Mouse (Mus musculus): ENCODE results near the gene Dact1. TPM values are rescaled to one million over a fixed set of nuclear protein-coding genes. Genes with fewer than 3 reads are reported as not detected.

Dact1 gene
- total RNA-seq (2021), result 1 to 10 TPM; 6.4 to 7.6 TPM
- long read RNA-seq, experiment 1, transcript Dact1-201 (4 exons, 3,650 nt), result major isoform, 7 of 9 reads
- long read RNA-seq, experiment 1, partial matches to known transcripts, result 0 of 9 reads
- long read RNA-seq, experiment 1, other reads (novel, unspliced or antisense), result 0 of 9 reads
- long read RNA-seq, experiment 2, transcript Dact1-201 (4 exons, 3,650 nt), result major isoform, 6 of 8 reads
- long read RNA-seq, experiment 2, partial matches to known transcripts, result 0 of 8 reads
- long read RNA-seq, experiment 2, other reads (novel, unspliced or antisense), result 0 of 8 reads

DNA sequence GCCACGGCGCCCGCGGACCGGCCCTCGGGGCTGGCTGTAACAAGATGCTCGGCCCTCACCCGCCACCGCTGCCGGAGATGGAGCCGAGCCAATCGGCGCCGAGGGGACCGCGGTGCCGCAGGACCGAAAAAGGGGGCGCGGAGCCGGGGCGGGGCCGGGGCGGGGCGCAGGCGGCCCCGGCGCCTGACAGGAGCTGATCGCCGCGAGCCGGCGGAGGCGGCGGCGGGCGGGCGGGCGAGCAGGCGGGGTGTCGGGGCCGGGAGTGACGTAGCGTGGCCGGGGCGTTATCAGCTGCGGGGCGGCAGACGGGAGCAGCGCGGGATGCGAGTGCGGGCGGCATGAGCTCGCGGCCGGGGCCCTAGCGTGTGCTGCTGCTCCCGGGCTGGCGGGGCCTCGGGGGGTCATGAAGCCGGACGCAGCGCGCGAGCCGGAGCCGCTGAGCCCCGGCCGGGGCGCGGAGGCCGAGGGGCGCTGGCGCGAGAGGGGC lies at the start of gene Dact1:
Gene Dact1 (plus strand): TSS at position 304 of the 487 bp plus-strand sequence.
- Histone ChIP-seq H3K4me3 (peak within 1 kb of the TSS; percentile 70), H3K27ac (peak within 1 kb of the TSS; percentile 77)
- DNase-seq (ENCODE audit: low spot score in 2 of 2), result peak; percentile 33 to 55
- TF ChIP-seq CTCF (conservative IDR thresholded peaks at IDR 0.05), result no peak

DNA sequence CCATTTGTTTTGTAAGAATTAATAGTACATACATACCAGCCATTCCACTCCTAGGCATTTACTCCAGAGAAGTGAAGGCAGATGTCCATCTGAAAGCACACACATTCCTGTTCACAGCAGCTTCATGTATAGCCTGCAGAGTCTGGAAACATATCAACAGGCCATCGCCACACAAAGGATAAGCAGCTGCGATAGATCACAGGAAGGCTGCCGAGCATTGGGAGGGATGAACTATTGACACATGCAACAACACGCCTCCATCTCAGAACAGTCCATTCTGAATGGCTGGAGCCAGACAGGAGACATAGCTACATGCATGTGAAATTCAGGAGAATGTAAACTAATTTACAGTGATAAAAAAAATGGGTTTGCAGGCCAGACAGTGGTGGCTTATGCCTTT lies 45.5 kb upstream of the Dact1 start:
- no peak for DNase-seq (ENCODE audit: low spot score in 2 of 2)
- no peak for TF ChIP-seq CTCF (conservative IDR thresholded peaks at IDR 0.05)
- no peak overlapping the region for H3K27ac ChIP-seq
- no peak overlapping the region for H3K4me3 ChIP-seq

DNA sequence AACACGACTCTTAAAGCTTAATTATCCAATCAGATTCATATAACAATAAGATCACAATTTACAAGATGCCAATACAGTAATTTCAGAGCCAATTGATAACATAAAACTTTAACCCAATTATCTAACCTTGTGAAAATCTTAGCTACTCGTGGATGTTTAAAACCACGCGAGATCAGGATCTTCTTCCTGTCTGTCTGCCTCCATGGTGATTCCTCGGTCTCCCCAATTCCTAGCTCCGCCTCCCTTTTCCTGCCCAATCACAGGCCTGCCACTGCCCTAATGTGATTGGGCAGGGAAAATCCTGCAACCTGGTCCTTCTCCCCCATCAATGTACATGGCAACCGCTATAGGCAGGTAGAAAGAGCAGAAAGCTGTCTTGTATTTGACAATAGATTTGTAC lies 40.3 kb upstream of the Dact1 start:
- Histone ChIP-seq H3K27ac (no peak overlapping the region), H3K4me3 (no peak overlapping the region)
- DNase-seq (ENCODE audit: low spot score in 2 of 2), result no peak
- no peak for TF ChIP-seq CTCF (conservative IDR thresholded peaks at IDR 0.05)

GRCm38 (mm10) chr12:71271131-71271530 lies 38.6 kb upstream of the Dact1 start:
- H3K27ac ChIP-seq, result no peak overlapping the region
- TF ChIP-seq CTCF (conservative IDR thresholded peaks at IDR 0.05), result no peak
- DNase-seq (ENCODE audit: low spot score in 2 of 2), result no peak
- no peak overlapping the region for H3K4me3 ChIP-seq

- DNase-seq (ENCODE audit: low spot score in 2 of 2), result no peak
- TF ChIP-seq CTCF (conservative IDR thresholded peaks at IDR 0.05), result peak; percentile 53
- no peak overlapping the region for H3K4me3 ChIP-seq
- H3K27ac ChIP-seq, result no peak overlapping the region
These were observed 35.0 kb upstream of the Dact1 start for GRCm38 (mm10) chr12:71274519-71275237.

- Histone ChIP-seq H3K27ac (no peak overlapping the region), H3K4me3 (no peak overlapping the region)
- no peak for DNase-seq (ENCODE audit: low spot score in 2 of 2)
- no peak for TF ChIP-seq CTCF (conservative IDR thresholded peaks at IDR 0.05)
These were observed 33.6 kb upstream of the Dact1 start for GRCm38 (mm10) chr12:71275906-71276595.

- DNase-seq (ENCODE audit: low spot score in 2 of 2), result no peak
- TF ChIP-seq CTCF (conservative IDR thresholded peaks at IDR 0.05), result no peak
- no peak overlapping the region for H3K27ac ChIP-seq
- no peak overlapping the region for H3K4me3 ChIP-seq
These were observed 30.0 kb upstream of the Dact1 start for GRCm38 (mm10) chr12:71279521-71280262.

GRCm38 (mm10) chr12:71281201-71281768 lies 28.4 kb upstream of the Dact1 start:
- no peak for DNase-seq (ENCODE audit: low spot score in 2 of 2)
- TF ChIP-seq CTCF (conservative IDR thresholded peaks at IDR 0.05), result no peak
- no peak overlapping the region for H3K27ac ChIP-seq
- H3K4me3 ChIP-seq, result no peak overlapping the region

- TF ChIP-seq CTCF (conservative IDR thresholded peaks at IDR 0.05), result no peak
- H3K27ac ChIP-seq, result no peak overlapping the region
- H3K4me3 ChIP-seq, result no peak overlapping the region
- no peak for DNase-seq (ENCODE audit: low spot score in 2 of 2)
These were observed 24.3 kb upstream of the Dact1 start for GRCm38 (mm10) chr12:71285399-71285798.

DNA sequence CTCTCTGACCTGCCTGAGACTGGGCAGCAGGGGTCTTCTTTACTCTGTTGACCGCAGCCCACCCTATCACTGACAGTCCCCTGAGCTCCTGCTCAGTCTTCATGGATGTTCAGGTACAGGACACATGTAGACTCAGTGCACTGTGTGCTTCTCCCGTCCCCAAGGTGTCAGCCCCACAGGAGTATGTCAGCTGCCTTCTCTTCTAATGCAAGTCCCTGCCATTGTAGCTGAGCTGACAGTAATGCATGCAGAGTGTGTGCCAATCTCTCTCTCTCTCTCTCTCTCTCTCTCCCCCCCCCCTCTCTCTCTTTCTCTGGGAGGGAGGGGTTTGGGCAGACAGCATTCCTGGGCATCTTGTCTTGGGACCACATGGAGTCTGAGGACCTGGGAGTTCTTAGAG lies 19.2 kb upstream of the Dact1 start:
- no peak overlapping the region for H3K4me3 ChIP-seq
- H3K27ac ChIP-seq, result no peak overlapping the region
- no peak for TF ChIP-seq CTCF (conservative IDR thresholded peaks at IDR 0.05)
- DNase-seq (ENCODE audit: low spot score in 2 of 2), result no peak

DNA sequence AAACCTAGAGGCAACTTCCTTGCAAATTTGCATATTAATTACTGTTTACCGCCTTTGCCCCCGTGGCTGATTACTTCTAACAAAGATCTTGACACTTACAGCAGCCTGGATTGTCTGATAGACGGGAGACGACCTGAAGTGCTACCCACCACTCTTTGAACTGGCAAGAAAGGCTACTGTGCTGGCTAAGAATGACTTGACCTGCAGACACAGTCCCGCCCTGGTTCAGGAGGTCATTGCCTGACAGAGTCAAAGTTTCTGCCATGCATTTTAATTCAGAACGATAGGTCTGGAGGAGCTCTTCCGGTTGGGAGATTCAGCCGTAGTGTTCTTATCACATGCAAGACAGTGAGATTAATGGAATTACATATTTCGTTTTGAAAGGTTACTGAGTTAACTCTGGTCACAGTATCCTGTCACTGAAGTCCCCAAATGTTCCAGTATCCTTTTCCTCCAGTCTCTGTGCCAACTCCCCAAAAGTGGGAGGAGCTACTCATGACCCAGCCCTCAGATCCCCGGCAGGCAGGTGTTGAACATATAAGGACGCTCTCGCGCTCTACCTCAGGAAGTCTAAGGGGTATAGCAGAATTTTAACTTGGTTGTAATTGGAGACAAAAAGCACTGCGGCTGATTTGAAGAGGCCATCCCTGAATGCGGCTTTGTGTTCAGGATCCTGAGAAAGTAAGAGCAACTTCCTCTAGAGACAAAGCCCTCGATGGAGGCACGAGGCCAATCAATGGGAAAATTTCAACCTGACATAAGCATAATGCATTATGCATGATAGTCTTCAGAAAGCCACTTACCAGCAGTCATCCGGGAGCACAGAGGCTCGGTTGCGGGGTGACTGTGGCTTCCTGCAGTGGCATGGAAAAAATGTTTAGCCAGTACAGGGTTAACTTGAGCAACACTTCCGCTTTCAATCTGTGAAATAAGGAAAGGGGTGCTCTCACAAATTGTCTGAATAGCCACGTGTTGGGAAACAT lies 15.4 kb upstream of the Dact1 start:
- H3K4me3 ChIP-seq, result peak overlapping the region; percentile 13; the same call in 1 of the 2 replicates
- no peak overlapping the region for H3K27ac ChIP-seq
- no peak for DNase-seq (ENCODE audit: low spot score in 2 of 2)
- no peak for TF ChIP-seq CTCF (conservative IDR thresholded peaks at IDR 0.05)
